ENCODE assay signal across 8 mouse cellular contexts in the genomic region with DNA sequence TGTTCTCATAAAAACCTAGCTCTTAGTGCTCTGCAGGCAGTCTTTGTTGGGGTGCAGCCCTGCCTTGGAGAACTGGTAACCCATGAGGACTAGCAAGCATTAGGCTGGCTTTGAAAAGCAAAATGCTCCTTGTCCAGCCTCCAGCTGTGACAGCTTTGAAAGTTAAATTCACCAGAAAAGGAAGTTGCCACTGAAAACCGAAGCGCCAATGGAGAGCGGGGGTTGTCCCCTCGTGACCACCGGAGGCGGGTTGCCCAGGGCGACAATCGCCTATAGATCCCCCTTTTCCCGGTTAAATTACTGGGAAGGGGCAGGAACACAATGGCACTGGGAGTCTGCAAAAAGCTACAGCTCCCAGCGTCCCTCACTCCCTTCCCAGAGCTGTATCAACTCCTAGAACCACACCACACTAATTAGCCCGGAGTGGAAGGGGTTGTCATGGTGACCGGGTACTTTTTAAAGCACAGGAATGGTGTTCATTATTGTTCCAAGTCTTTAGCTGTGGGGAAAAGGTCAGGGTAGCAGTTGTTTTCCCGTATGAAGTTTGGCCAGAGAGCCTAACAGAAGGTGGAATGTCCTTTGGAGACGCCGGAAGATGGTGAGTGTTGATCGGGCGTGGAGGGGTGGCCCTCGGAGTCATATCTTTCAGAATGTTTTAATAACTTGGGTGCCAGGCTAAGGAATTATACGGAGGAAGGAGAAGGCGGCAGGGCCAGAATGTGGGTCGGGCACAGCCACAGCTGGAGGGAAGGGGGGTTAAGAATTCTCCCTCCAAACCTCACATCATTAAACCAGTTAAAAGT.
DNase-seq lines count a peak whose midpoint lies in the region; TF ChIP-seq lines count a peak whose summit lies in the region.

No protein-coding gene starts in this region.

- peak overlapping the region; percentile 57 for H3K9ac ChIP-seq in ES-Bruce4 (ENCODE audit: low read depth, poor library complexity, severe bottlenecking)

- TF ChIP-seq POLR2A in ES-Bruce4 (IDR thresholded peaks at IDR 0.05; ENCODE audit: insufficient read depth, low read length): no peak

- TF ChIP-seq EP300 in ES-Bruce4 (IDR thresholded peaks at IDR 0.05; ENCODE audit: insufficient read depth, low read depth, low read length): peak; percentile 94

- no peaks in the 10 kb centered on the region for H3K27me3 ChIP-seq in ES-Bruce4 (ENCODE audit: control insufficient read depth, insufficient read depth, low read length, poor library complexity, severe bottlenecking)

- peak overlapping the region; percentile 95 for H3K27ac ChIP-seq in ES-Bruce4 (ENCODE audit: insufficient read depth, low read length)
- H3K27ac ChIP-seq in brown adipose tissue, adult 24 weeks (replicated peaks; ENCODE audit: low read depth, low read length): peak overlapping the region; percentile 80
- H3K27ac ChIP-seq in macrophage: peak overlapping the region; percentile 17; the same call in 1 of the 2 replicates

- no peaks in the 10 kb centered on the region for H3K9me3 ChIP-seq in ES-Bruce4 (replicated peaks; ENCODE audit: control insufficient read depth, insufficient read depth, low read length, poor library complexity, severe bottlenecking)

- H3K4me1 ChIP-seq in ES-Bruce4 (ENCODE audit: control insufficient read depth, insufficient read depth, low read length): peaks cover 7% of the 10 kb centered on the region
- peaks cover 9% of the 10 kb centered on the region; the same call in 1 of the 2 replicates for H3K4me1 ChIP-seq in brown adipose tissue, adult 24 weeks (ENCODE audit: control insufficient read depth, insufficient read depth, insufficient read length, low read length)

- H3K36me3 ChIP-seq in ES-Bruce4 (ENCODE audit: control insufficient read depth, insufficient read depth, low read length, poor library complexity, severe bottlenecking): peaks cover 20% of the 10 kb centered on the region
- H3K36me3 ChIP-seq in macrophage (ENCODE audit: inconsistent target): no peaks in the 10 kb centered on the region

- DNase-seq in gastrocnemius, postnatal 14 days: peak; percentile 62
- DNase-seq in induced T-regulatory cell, adult 2 months (ENCODE audit: low read depth): peak; percentile 47
- peak; percentile 56 to 62 for DNase-seq in left cerebral cortex, adult 9 months (ENCODE audit: low spot score in 2 of 2)
- DNase-seq in right cerebral cortex, adult 18-20 months: peak; percentile 55
- DNase-seq in cerebellum, adult 8-10 months: no peak

- 2% methylated on average over 18 of the region's 21 CpGs for WGBS in macrophage (ENCODE audit: missing documents)

- H3K79me2 ChIP-seq in macrophage (ENCODE audit: inconsistent target): no peaks in the 10 kb centered on the region

- intact Hi-C loops in gastrocnemius, postnatal 14 days (cut with DNase I; ENCODE audit: low total_unique reads): no loop called here

- no peak for TF ChIP-seq CTCF in ES-Bruce4 (IDR thresholded peaks at IDR 0.05; ENCODE audit: low read depth, low read length)

- H3K4me3 ChIP-seq in ES-Bruce4 (ENCODE audit: low read depth, low read length) (peak overlapping the region; percentile 70), macrophage (ENCODE audit: inconsistent target) (peak overlapping the region; percentile 77)
- peak overlapping the region; percentile 69 for H3K4me3 ChIP-seq in brown adipose tissue, adult 24 weeks (ENCODE audit: insufficient read depth, low read depth, low read length)

Comparison
In these comparisons a context has a peak if more than half of its experiments do, and no peak if none do; other contexts are left out.
1. H3K27ac ChIP-seq: peak in every context shown above with its lines; median percentile 95 in ES-Bruce4; 80 in brown adipose tissue, adult 24 weeks; 17 in macrophage.